Mouse (Mus musculus) ES-E14 (cell line): ENCODE data around the gene Pou2af1. TPM values are rescaled to one million over a fixed set of nuclear protein-coding genes. Genes with fewer than 3 reads are reported as not detected.
A peak's percentile ranks its signal among the peaks of the same experiment; 100 is the strongest.

Experiments used
- DNase-seq: peaks from one replicate; pipeline ENCODE4 v3.0.0-alpha.2; 2013; ENCODE audit warnings: low read depth, low spot score
- H3K27ac ChIP-seq: 2 replicates; pipeline ENCODE4 v1.5.1; 2012; ENCODE audit warnings: low read depth, mild to moderate bottlenecking, low read length, moderate library complexity, mixed read lengths; ENCODE audit not compliant: poor library complexity, insufficient read depth, severe bottlenecking
- H3K36me3 ChIP-seq: 2 replicates; pipeline ENCODE4 v1.6.1; 2012; ENCODE audit warnings: mild to moderate bottlenecking, low read length, moderate library complexity, mixed read lengths; ENCODE audit not compliant: control insufficient read depth, poor library complexity, insufficient read depth, severe bottlenecking
- H3K4me1 ChIP-seq, 2 experiments: fragments of 150-350 bp in 1 of 2; sonication (generic) in 1 of 2; 2 replicates each; pipeline ENCODE4 v1.6.1; 2012; ENCODE audit warnings: low read length in 2 of 2, mild to moderate bottlenecking in 1 of 2, mixed read lengths in 1 of 2; ENCODE audit not compliant: control insufficient read depth in 2 of 2, insufficient read depth in 2 of 2, poor library complexity in 1 of 2
- H3K4me3 ChIP-seq, 2 experiments: fragments of 150-350 bp in 1 of 2; sonication (generic) in 1 of 2; 2 replicates each; pipeline ENCODE4 v1.5.1; 2012; ENCODE audit warnings: low read length in 2 of 2, low read depth in 1 of 2, mild to moderate bottlenecking in 1 of 2, mixed read lengths in 1 of 2; ENCODE audit not compliant: insufficient read depth in 1 of 2, poor library complexity in 1 of 2, severe bottlenecking in 1 of 2
- H3K9ac ChIP-seq: 2 replicates; pipeline ENCODE4 v1.6.1; 2012; ENCODE audit warnings: low read depth, mild to moderate bottlenecking, low read length, mixed read lengths; ENCODE audit not compliant: poor library complexity, insufficient read depth, severe bottlenecking
- H3K9me3 ChIP-seq: fragments of 150-350 bp; sonication (generic); 2 replicates; pipeline ENCODE4 v1.6.1; 2012; ENCODE audit warnings: low read depth, mild to moderate bottlenecking, low read length; ENCODE audit not compliant: control insufficient read depth, insufficient read depth
- CHD2 ChIP-seq: IDR thresholded peaks from 2 replicates; pipeline ENCODE4 v1.6.1; 2014; ENCODE audit warnings: mild to moderate bottlenecking, low read depth, low read length, inconsistent platforms
- HCFC1 ChIP-seq: IDR thresholded peaks from 2 replicates; pipeline ENCODE4 v1.6.1; 2012; ENCODE audit warnings: low read length, inconsistent platforms, borderline replicate concordance; ENCODE audit not compliant: insufficient read depth
- MAFK ChIP-seq: IDR thresholded peaks from 2 replicates; pipeline ENCODE4 v1.6.1; 2014; ENCODE audit warnings: mild to moderate bottlenecking, low read depth, low read length, inconsistent platforms; ENCODE audit not compliant: insufficient read depth
- ZC3H11A ChIP-seq: IDR thresholded peaks from 2 replicates; pipeline ENCODE4 v1.6.1; 2012; ENCODE audit warnings: low read depth, mild to moderate bottlenecking, inconsistent platforms, low read length, borderline replicate concordance
- ZNF384 ChIP-seq: IDR thresholded peaks from 2 replicates; pipeline ENCODE4 v1.6.1; 2012; ENCODE audit warnings: low read depth, low read length, inconsistent platforms
- in situ Hi-C, 2 experiments: fragments of 600-800 bp; cut with MboI; formaldehyde crosslinking; loops; one replicate each; pipeline ENCODE4 v1.15.1; 2025; ENCODE audit warnings: low sequenced_read_pairs in 2 of 2, inconsistent platforms in 1 of 2; ENCODE audit not compliant: unreplicated experiment in 2 of 2
- total RNA-seq: library from RNA; depleted of rRNA; stranded (reverse); fragments of 300-350 nt; gene quantifications from 2 replicates; pipeline ENCODE4 v1.2.3, GENCODE M21; 2012; rRNA removed

Pou2af1 gene
- total RNA-seq, 1 experiment: 0.49 TPM

- in situ Hi-C loops: no loop called here
- H3K4me1 ChIP-seq: peaks cover 0 to 2% of the 10 kb centered on the region in 2 experiments; a peak in 1 of 4 replicates
- no peak overlapping the region for H3K27ac ChIP-seq
- no peak overlapping the region for H3K9ac ChIP-seq
- no peak overlapping the region for H3K4me3 ChIP-seq
- no peaks in the 10 kb centered on the region for H3K36me3 ChIP-seq
- TF ChIP-seq HCFC1: no peak
- TF ChIP-seq ZC3H11A: no peak
- no peak for TF ChIP-seq CHD2
- no peak for TF ChIP-seq ZNF384
- no peak for TF ChIP-seq MAFK
- H3K9me3 ChIP-seq: no peaks in the 10 kb centered on the region
- DNase-seq: no peak
These were observed 61.2 kb downstream of the Pou2af1 start for GRCm38 (mm10) chr9:51274678-51275077.

GRCm38 (mm10) chr9:51277834-51278498 lies 64.5 kb downstream of the Pou2af1 start:
- no peaks in the 10 kb centered on the region for H3K9me3 ChIP-seq
- no peaks in the 10 kb centered on the region for H3K4me1 ChIP-seq
- DNase-seq: no peak
- no peaks in the 10 kb centered on the region for H3K36me3 ChIP-seq
- no peak overlapping the region for H3K9ac ChIP-seq
- in situ Hi-C loops: no loop called here
- no peak for TF ChIP-seq HCFC1
- H3K4me3 ChIP-seq: peak overlapping the region; percentile 66 to 69
- no peak overlapping the region for H3K27ac ChIP-seq

- DNase-seq: peak; percentile 40
- Histone ChIP-seq H3K4me1 (no peaks in the 10 kb centered on the region), H3K27ac (no peak within 1 kb of the TSS), H3K9ac (peak within 1 kb of the TSS; percentile 53), H3K36me3 (no peaks in the 10 kb centered on the region), H3K4me3 (peak within 1 kb of the TSS; percentile 66 to 69), H3K9me3 (no peaks in the 10 kb centered on the region)
- TF ChIP-seq HCFC1 (no peak), ZC3H11A (no peak), MAFK (no peak), CHD2 (no peak), ZNF384 (no peak)
- in situ Hi-C loops: no loop called here
These were observed 65.2 kb downstream of the Pou2af1 start, which contains the start of gene Colca2 for GRCm38 (mm10) chr9:51278500-51279381. Colca2 (minus strand) TSS chr9:51278569.

GRCm38 (mm10) chr9:51286079-51286478 lies 72.6 kb downstream of the Pou2af1 start:
- H3K27ac ChIP-seq: no peak overlapping the region
- TF ChIP-seq ZC3H11A (no peak), ZNF384 (no peak), HCFC1 (no peak), CHD2 (no peak), MAFK (no peak)
- in situ Hi-C loops: no loop called here
- no peak overlapping the region for H3K4me3 ChIP-seq
- H3K36me3 ChIP-seq: no peaks in the 10 kb centered on the region
- no peaks in the 10 kb centered on the region for H3K9me3 ChIP-seq
- no peak overlapping the region for H3K9ac ChIP-seq
- H3K4me1 ChIP-seq: no peaks in the 10 kb centered on the region
- no peak for DNase-seq

Other genes with a start within 250 kb of the Pou2af1 start
- 8.6 and 10.0 TPM in 2 replicates for gene Sik2, start 204.6 kb upstream of the Pou2af1 start, total RNA-seq
- gene Btg4, start 152.8 kb upstream of the Pou2af1 start, total RNA-seq: not detected in 2 replicates
- gene Layn, start 136.6 kb upstream of the Pou2af1 start, total RNA-seq: 1.4 and 2.8 TPM in 2 replicates
- gene 4833427G06Rik, start 111.6 kb upstream of the Pou2af1 start, total RNA-seq: 0.22 and 0.32 TPM in 2 replicates
- gene Gm32742, start 48.2 kb upstream of the Pou2af1 start, total RNA-seq: under 0.01 TPM in 2 replicates
- 0.27 TPM in 1 of 2 replicates, not detected in the other for gene Colca2, start 64.9 kb downstream of the Pou2af1 start, total RNA-seq
- not detected in 2 replicates for gene 1810046K07Rik, start 115.2 kb downstream of the Pou2af1 start, total RNA-seq